Mouse (Mus musculus) MEL (cell line): ENCODE data around the gene Tspan9.

Source experiments
- CTCF ChIP-seq, 3 experiments: IDR thresholded peaks in 2 of 3; conservative IDR thresholded peaks in 1 of 3; 2 replicates each; pipeline ENCODE4 v1.5.1; 2011 to 2012; ENCODE audit warnings: low read length in 3 of 3, low read depth in 2 of 3, mild to moderate bottlenecking in 2 of 3, improper control_type of control experiment in 1 of 3, inconsistent platforms in 1 of 3, mixed read lengths in 1 of 3, moderate library complexity in 1 of 3; ENCODE audit not compliant: control insufficient read depth in 1 of 3, insufficient read depth in 1 of 3, poor library complexity in 1 of 3, severe bottlenecking in 1 of 3
- E2F4 ChIP-seq: IDR thresholded peaks from 2 replicates; pipeline ENCODE4 v1.6.1; 2011; ENCODE audit warnings: low read depth, low read length, improper control_type of control experiment, borderline replicate concordance
- EP300 ChIP-seq, 2 experiments: IDR thresholded peaks; 2 replicates each; pipeline ENCODE4 v1.6.1; 2011; ENCODE audit warnings: improper control_type of control experiment in 2 of 2, low read length in 2 of 2, low read depth in 1 of 2, mild to moderate bottlenecking in 1 of 2
- GATA1 ChIP-seq: IDR thresholded peaks from 2 replicates; pipeline ENCODE4 v1.6.1; 2011; ENCODE audit warnings: low read depth, low read length, improper control_type of control experiment
- MAX ChIP-seq: IDR thresholded peaks from 2 replicates; pipeline ENCODE4 v1.6.1; 2011; ENCODE audit warnings: low read length, improper control_type of control experiment
- MAZ ChIP-seq: IDR thresholded peaks from 2 replicates; pipeline ENCODE4 v1.6.1; 2012; ENCODE audit warnings: low read depth, mild to moderate bottlenecking, inconsistent platforms, low read length, improper control_type of control experiment
- MYB ChIP-seq: IDR thresholded peaks from 2 replicates; pipeline ENCODE4 v1.6.1; 2011; ENCODE audit warnings: mild to moderate bottlenecking, low read depth, low read length, improper control_type of control experiment
- MYC ChIP-seq: IDR thresholded peaks from 2 replicates; pipeline ENCODE4 v1.6.1; 2011; ENCODE audit warnings: low read depth, mild to moderate bottlenecking, low read length, improper control_type of control experiment, moderate library complexity
- POLR2A ChIP-seq, 2 experiments: IDR thresholded peaks; 2 replicates each; pipeline ENCODE4 v1.6.1; 2011 to 2012; ENCODE audit warnings: low read length in 2 of 2, mild to moderate bottlenecking in 2 of 2, control low read depth in 1 of 2, improper control_type of control experiment in 1 of 2, low read depth in 1 of 2, moderate library complexity in 1 of 2; ENCODE audit not compliant: control insufficient read depth in 1 of 2, insufficient read depth in 1 of 2, poor library complexity in 1 of 2
- RAD21 ChIP-seq: IDR thresholded peaks from 2 replicates; pipeline ENCODE4 v1.6.1; 2011; ENCODE audit warnings: mild to moderate bottlenecking, low read depth, low read length, improper control_type of control experiment
- RCOR1 ChIP-seq: IDR thresholded peaks from 2 replicates; pipeline ENCODE4 v1.6.1; 2012; ENCODE audit warnings: low read depth, mild to moderate bottlenecking, inconsistent platforms, low read length, improper control_type of control experiment
- TAL1 ChIP-seq: IDR thresholded peaks from 2 replicates; pipeline ENCODE4 v1.6.1; 2012; ENCODE audit warnings: mild to moderate bottlenecking, inconsistent platforms, low read length, moderate library complexity, mixed read lengths
- TBP ChIP-seq: IDR thresholded peaks from 2 replicates; pipeline ENCODE4 v1.8.0; 2011; ENCODE audit warnings: low read depth, low read length, improper control_type of control experiment
- USF2 ChIP-seq, 2 experiments: IDR thresholded peaks; 2 replicates each; pipeline ENCODE4 v1.6.1; 2011 to 2012; ENCODE audit warnings: improper control_type of control experiment in 2 of 2, low read length in 2 of 2, borderline replicate concordance in 1 of 2, inconsistent platforms in 1 of 2, low read depth in 1 of 2, mild to moderate bottlenecking in 1 of 2; ENCODE audit not compliant: insufficient read depth in 1 of 2

GRCm38 (mm10) chr6:127945725-127946124 lies 197.7 kb downstream of the Tspan9 start:
- TF ChIP-seq GATA1 (no peak), CTCF (IDR thresholded peaks at IDR 0.05 in 2 of 3, conservative IDR thresholded peaks at IDR 0.05 in 1 of 3; ENCODE audit: control insufficient read depth in 1 of 3, insufficient read depth in 1 of 3, low read depth in 2 of 3, low read length in 3 of 3, poor library complexity in 1 of 3, severe bottlenecking in 1 of 3) (peak; percentile 49 to 69 (median 50)), EP300 (IDR thresholded peaks at IDR 0.05; ENCODE audit: low read depth in 1 of 2, low read length in 2 of 2) (no peak), E2F4 (no peak), MAX (no peak), MYC (no peak), TBP (no peak), RAD21 (peak; percentile 43), RCOR1 (no peak), MYB (no peak), MAZ (no peak), TAL1 (no peak), POLR2A (IDR thresholded peaks at IDR 0.05; ENCODE audit: control insufficient read depth in 1 of 2, insufficient read depth in 1 of 2, low read depth in 1 of 2, low read length in 2 of 2, poor library complexity in 1 of 2) (no peak), USF2 (IDR thresholded peaks at IDR 0.05; ENCODE audit: borderline replicate concordance in 1 of 2, insufficient read depth in 1 of 2, low read depth in 1 of 2, low read length in 2 of 2) (no peak)
